Mouse (Mus musculus) adrenal gland, adult (tissue): Measurements from ENCODE around the gene Mrpl3.
"Not testable (repeated sequence)": the region's sequence is repeated elsewhere in the genome, so short reads cannot be mapped to it uniquely, and the experiment has no call there.

Experiments used
- DNase-seq, 2 experiments: peaks; one replicate each; pipeline ENCODE4 v3.0.0; 2022 to 2023; ENCODE audit warnings: low spot score in 1 of 2; ENCODE audit not compliant: inconsistent age in 2 of 2

Gene Mrpl3

GRCm38 (mm10) chr9:105053147-105053557 lies at the start of gene Mrpl3:
Mrpl3 (plus strand) TSS chr9:105053239.
- DNase-seq: peak; percentile 84 to 96

GRCm38 (mm10) chr9:105010721-105011120 lies 42.3 kb upstream of the Mrpl3 start:
- no peak for DNase-seq

- DNase-seq: no peak
Observed at GRCm38 (mm10) chr9:105018186-105018585, 34.9 kb upstream of the Mrpl3 start.

GRCm38 (mm10) chr9:105028311-105028710 lies 24.7 kb upstream of the Mrpl3 start:
- DNase-seq: no peak

GRCm38 (mm10) chr9:105032572-105032971 lies 20.5 kb upstream of the Mrpl3 start:
- DNase-seq: no peak

GRCm38 (mm10) chr9:105033641-105034040 lies 19.4 kb upstream of the Mrpl3 start:
- DNase-seq: no peak

- DNase-seq: no peak
Observed at GRCm38 (mm10) chr9:105037847-105038246, 15.2 kb upstream of the Mrpl3 start.

GRCm38 (mm10) chr9:105046014-105046413 lies 7.0 kb upstream of the Mrpl3 start:
- no peak for DNase-seq

GRCm38 (mm10) chr9:105048351-105048750 lies 4.7 kb upstream of the Mrpl3 start:
- no peak for DNase-seq

GRCm38 (mm10) chr9:105049636-105050035 lies 3.4 kb upstream of the Mrpl3 start:
- no peak for DNase-seq

GRCm38 (mm10) chr9:105050257-105050656 lies 2.8 kb upstream of the Mrpl3 start:
- DNase-seq: no peak

GRCm38 (mm10) chr9:105053812-105054211 lies 773 bp downstream of the Mrpl3 start:
- no peak for DNase-seq

- DNase-seq: no peak
Observed at GRCm38 (mm10) chr9:105069106-105069505, 16.1 kb downstream of the Mrpl3 start.

- no peak for DNase-seq
Observed at GRCm38 (mm10) chr9:105072991-105073748, 20.1 kb downstream of the Mrpl3 start.

GRCm38 (mm10) chr9:105074851-105075250 lies 21.8 kb downstream of the Mrpl3 start:
- no peak for DNase-seq

- DNase-seq: peak; percentile 79 to 86
Observed at GRCm38 (mm10) chr9:105076756-105077424, 23.9 kb downstream of the Mrpl3 start.

GRCm38 (mm10) chr9:105078460-105078859 lies 25.4 kb downstream of the Mrpl3 start:
- no peak for DNase-seq

- DNase-seq: no peak
Observed at GRCm38 (mm10) chr9:105080246-105080645, 27.2 kb downstream of the Mrpl3 start.

- peak in 1 of 2 experiments; percentile 9 for DNase-seq
Observed at GRCm38 (mm10) chr9:105100807-105101570, 48.0 kb downstream of the Mrpl3 start.

- peak in 1 of 2 experiments; percentile 12 for DNase-seq
Observed at GRCm38 (mm10) chr9:105101911-105102310, 48.9 kb downstream of the Mrpl3 start.

GRCm38 (mm10) chr9:105103893-105104292 lies 50.9 kb downstream of the Mrpl3 start:
- DNase-seq: peak in 1 of 2 experiments; percentile 6

- DNase-seq: not testable (repeated sequence)
Observed at GRCm38 (mm10) chr9:105125206-105125605, 72.2 kb downstream of the Mrpl3 start.
